Mouse (Mus musculus): ENCODE results near the gene Gcgr. TPM values are rescaled to one million over a fixed set of nuclear protein-coding genes. Genes with fewer than 3 reads are reported as not detected.
"Not testable (repeated sequence)": the region's sequence is repeated elsewhere in the genome, so short reads cannot be mapped to it uniquely, and the experiment has no call there.

Gene Gcgr
- total RNA-seq, 2 experiments from 2014 or later: 0.93 to 0.94 TPM

- no peak for DNase-seq
Measured at GRCm38 (mm10) chr11:120538955-120539284, 8.4 kb downstream of the Gcgr start.

GRCm38 (mm10) chr11:120539285-120540014 lies 9.0 kb downstream of the Gcgr start:
- no peak for DNase-seq

GRCm38 (mm10) chr11:120541907-120542306 lies 11.4 kb downstream of the Gcgr start:
- peak; percentile 61 to 74 for DNase-seq

GRCm38 (mm10) chr11:120542376-120542775 lies 11.9 kb downstream of the Gcgr start:
- no peak for DNase-seq

GRCm38 (mm10) chr11:120545964-120546363 lies 15.5 kb downstream of the Gcgr start:
- DNase-seq: no peak

- no peak for DNase-seq
Measured at GRCm38 (mm10) chr11:120547469-120547868, 17.0 kb downstream of the Gcgr start.

GRCm38 (mm10) chr11:120548214-120548613 lies 17.7 kb downstream of the Gcgr start:
- DNase-seq: no peak

- DNase-seq: no peak
Measured at GRCm38 (mm10) chr11:120548786-120549167, 18.3 kb downstream of the Gcgr start.

GRCm38 (mm10) chr11:120549168-120549945 lies 18.9 kb downstream of the Gcgr start, which contains the start of gene Mcrip1:
Gene Mcrip1, minus strand, starts transcription at chr11:120549727.
- DNase-seq: peak; percentile 95 to 96

- DNase-seq: peak in 1 of 2 experiments; percentile 36
Measured at GRCm38 (mm10) chr11:120549986-120550809, 19.7 kb downstream of the Gcgr start.

GRCm38 (mm10) chr11:120550810-120551440 lies 20.4 kb downstream of the Gcgr start, which contains the start of gene Ppp1r27:
Gene Ppp1r27, minus strand, starts transcription at chr11:120551132.
- DNase-seq: no peak

GRCm38 (mm10) chr11:120552736-120553135 lies 22.2 kb downstream of the Gcgr start:
- DNase-seq: no peak

GRCm38 (mm10) chr11:120554834-120555233 lies 24.3 kb downstream of the Gcgr start:
- peak; percentile 64 to 68 for DNase-seq

- DNase-seq: no peak
Measured at GRCm38 (mm10) chr11:120555260-120555659, 24.8 kb downstream of the Gcgr start.

GRCm38 (mm10) chr11:120558843-120559242 lies 28.3 kb downstream of the Gcgr start:
- not testable (repeated sequence) for DNase-seq

- no peak for DNase-seq
Measured at GRCm38 (mm10) chr11:120560952-120561728, 30.6 kb downstream of the Gcgr start.

GRCm38 (mm10) chr11:120562949-120563348 lies 32.5 kb downstream of the Gcgr start:
- no peak for DNase-seq

GRCm38 (mm10) chr11:120565114-120565513 lies 34.6 kb downstream of the Gcgr start:
- DNase-seq: no peak

GRCm38 (mm10) chr11:120568324-120568723 lies 37.8 kb downstream of the Gcgr start:
- no peak for DNase-seq

GRCm38 (mm10) chr11:120571122-120571521 lies 40.6 kb downstream of the Gcgr start:
- no peak for DNase-seq

GRCm38 (mm10) chr11:120571754-120572416 lies 41.4 kb downstream of the Gcgr start:
- no peak for DNase-seq
